Mouse (Mus musculus): Measurements from ENCODE around the gene Olfr211. TPM values are rescaled to one million over a fixed set of nuclear protein-coding genes. Genes with fewer than 3 reads are reported as not detected.

Olfr211 gene
- not detected in 2 replicates for polyA plus RNA-seq (2015; fragmentation: Nextera tagmentation; extraction: Ambion mirVana)

GRCm38 (mm10) chr6:116488791-116489190 lies at the start of gene Olfr211:
Olfr211 (plus strand) TSS chr6:116489091.

GRCm38 (mm10) chr6:116460544-116461283 lies 28.2 kb upstream of the Olfr211 start, which contains the start of gene Alox5:
Alox5 (minus strand) TSS chr6:116461178.

GRCm38 (mm10) chr6:116506302-116507003 lies 17.6 kb downstream of the Olfr211 start, which contains the start of gene Olfr212:
Olfr212 (plus strand) TSS chr6:116506516.

GRCm38 (mm10) chr6:116538156-116538555 lies 49.3 kb downstream of the Olfr211 start, which contains the start of gene Olfr213:
Olfr213 (plus strand) TSS chr6:116538456.

Other genes with a start within 250 kb of the Olfr211 start
- gene Zfand4, start 224.9 kb upstream of the Olfr211 start, polyA plus RNA-seq (2015; fragmentation: Nextera tagmentation; extraction: Ambion mirVana) = 2.1 and 2.4 TPM in 2 replicates
- gene March8, start 151.1 kb upstream of the Olfr211 start, polyA plus RNA-seq (2015; fragmentation: Nextera tagmentation; extraction: Ambion mirVana) = 25.7 and 26.9 TPM in 2 replicates
- gene Alox5, start 27.9 kb upstream of the Olfr211 start, polyA plus RNA-seq (2015; fragmentation: Nextera tagmentation; extraction: Ambion mirVana) = 2.7 and 5.5 TPM in 2 replicates
- not detected in 2 replicates for gene Olfr212, start 17.4 kb downstream of the Olfr211 start, polyA plus RNA-seq (2015; fragmentation: Nextera tagmentation; extraction: Ambion mirVana)
- gene Olfr213, start 49.4 kb downstream of the Olfr211 start, polyA plus RNA-seq (2015; fragmentation: Nextera tagmentation; extraction: Ambion mirVana) = not detected in 2 replicates
- 0.17 and 0.46 TPM in 2 replicates for gene Gm5580, start 62.0 kb downstream of the Olfr211 start, polyA plus RNA-seq (2015; fragmentation: Nextera tagmentation; extraction: Ambion mirVana)
- not detected in 2 replicates for gene Olfr214, start 65.1 kb downstream of the Olfr211 start, polyA plus RNA-seq (2015; fragmentation: Nextera tagmentation; extraction: Ambion mirVana)
- gene Olfr215, start 95.1 kb downstream of the Olfr211 start, polyA plus RNA-seq (2015; fragmentation: Nextera tagmentation; extraction: Ambion mirVana) = not detected in 2 replicates
- 37.5 and 47.2 TPM in 2 replicates for gene Zfp422, start 139.9 kb downstream of the Olfr211 start, polyA plus RNA-seq (2015; fragmentation: Nextera tagmentation; extraction: Ambion mirVana)
- 30.6 and 34.3 TPM in 2 replicates for gene Depp1, start 161.5 kb downstream of the Olfr211 start, polyA plus RNA-seq (2015; fragmentation: Nextera tagmentation; extraction: Ambion mirVana)
- gene Rassf4, start 184.9 kb downstream of the Olfr211 start, polyA plus RNA-seq (2015; fragmentation: Nextera tagmentation; extraction: Ambion mirVana) = 4.6 and 5.8 TPM in 2 replicates
- gene Tmem72, start 227.8 kb downstream of the Olfr211 start, polyA plus RNA-seq (2015; fragmentation: Nextera tagmentation; extraction: Ambion mirVana) = 0.01 TPM in 2 replicates

Measured in urinary bladder, postnatal 0 days (tissue).